Mouse (Mus musculus): ENCODE data around the gene Poln.
A peak's percentile ranks its signal among the peaks of the same experiment; 100 is the strongest.

Gene Poln

GRCm38 (mm10) chr5:34168950-34169891 is at the start of gene Poln, which contains the start of gene Haus3:
Poln (minus strand) TSS chr5:34169448.
Haus3 (minus strand) TSS chr5:34169527.
- DNase-seq (ENCODE audit: low spot score) = peak; percentile 86

GRCm38 (mm10) chr5:34218672-34219071 is 49.4 kb upstream of the Poln start:
- DNase-seq (ENCODE audit: low spot score) = no peak

- no peak for DNase-seq (ENCODE audit: low spot score)
These were observed 48.5 kb upstream of the Poln start for GRCm38 (mm10) chr5:34217756-34218155.

- no peak for DNase-seq (ENCODE audit: low spot score)
These were observed 46.8 kb upstream of the Poln start for GRCm38 (mm10) chr5:34216025-34216424.

- DNase-seq (ENCODE audit: low spot score) = no peak
These were observed 44.4 kb upstream of the Poln start for GRCm38 (mm10) chr5:34213659-34214058.

- DNase-seq (ENCODE audit: low spot score) = no peak
These were observed 41.0 kb upstream of the Poln start for GRCm38 (mm10) chr5:34210279-34210678.

- no peak for DNase-seq (ENCODE audit: low spot score)
These were observed 38.3 kb upstream of the Poln start for GRCm38 (mm10) chr5:34207503-34207902.

GRCm38 (mm10) chr5:34205788-34206187 is 36.5 kb upstream of the Poln start:
- no peak for DNase-seq (ENCODE audit: low spot score)

GRCm38 (mm10) chr5:34204911-34205310 is 35.7 kb upstream of the Poln start:
- DNase-seq (ENCODE audit: low spot score) = no peak

- no peak for DNase-seq (ENCODE audit: low spot score)
These were observed 32.8 kb upstream of the Poln start for GRCm38 (mm10) chr5:34202006-34202405.

- DNase-seq (ENCODE audit: low spot score) = no peak
These were observed 32.1 kb upstream of the Poln start for GRCm38 (mm10) chr5:34201396-34201795.

GRCm38 (mm10) chr5:34198615-34199014 is 29.4 kb upstream of the Poln start:
- DNase-seq (ENCODE audit: low spot score) = no peak

- DNase-seq (ENCODE audit: low spot score) = no peak
These were observed 28.0 kb upstream of the Poln start for GRCm38 (mm10) chr5:34197243-34197642.

- no peak for DNase-seq (ENCODE audit: low spot score)
These were observed 27.2 kb upstream of the Poln start for GRCm38 (mm10) chr5:34196423-34196822.

GRCm38 (mm10) chr5:34195786-34196185 is 26.5 kb upstream of the Poln start:
- no peak for DNase-seq (ENCODE audit: low spot score)

GRCm38 (mm10) chr5:34194975-34195662 is 25.9 kb upstream of the Poln start:
- DNase-seq (ENCODE audit: low spot score) = no peak

GRCm38 (mm10) chr5:34194426-34194825 is 25.2 kb upstream of the Poln start:
- no peak for DNase-seq (ENCODE audit: low spot score)

- no peak for DNase-seq (ENCODE audit: low spot score)
These were observed 22.6 kb upstream of the Poln start for GRCm38 (mm10) chr5:34191843-34192242.

- DNase-seq (ENCODE audit: low spot score) = no peak
These were observed 21.8 kb upstream of the Poln start for GRCm38 (mm10) chr5:34191021-34191420.

- no peak for DNase-seq (ENCODE audit: low spot score)
These were observed 20.3 kb upstream of the Poln start for GRCm38 (mm10) chr5:34189521-34189920.

- DNase-seq (ENCODE audit: low spot score) = no peak
These were observed 19.6 kb upstream of the Poln start for GRCm38 (mm10) chr5:34188856-34189255.

- peak; percentile 98 for DNase-seq (ENCODE audit: low spot score)
These were observed 18.5 kb upstream of the Poln start, which contains the start of gene Mxd4 for GRCm38 (mm10) chr5:34187601-34188316. Mxd4 (minus strand) TSS chr5:34187720.

All from urinary bladder, postnatal 10 days (tissue).